Mouse (Mus musculus) embryonic facial prominence, embryonic 14.5 days (tissue): ENCODE measurements around the gene Morc3. TPM values are rescaled to one million over a fixed set of nuclear protein-coding genes. Genes with fewer than 3 reads are reported as not detected.

ENCODE experiments used
- ATAC-seq: fragments of 200-750 bp; cut with Nextera tagmentation; 2 replicates; pipeline ENCODE4 v1.8.0; 2017; ENCODE audit warnings: low read depth, moderate number of reproducible peaks, moderate TSS enrichment
- DNase-seq: peaks from one replicate; pipeline ENCODE4 v3.0.0-alpha.2; 2015; ENCODE audit warnings: low spot score
- H3K27ac ChIP-seq: fragments of 300-500 bp; sonication (generic); replicated peaks from 2 replicates; pipeline ENCODE4 v1.5.1; 2014; ENCODE audit warnings: low read depth, mild to moderate bottlenecking, low read length, moderate library complexity
- H3K27me3 ChIP-seq: fragments of 300-500 bp; sonication (generic); replicated peaks from 2 replicates; pipeline ENCODE4 v1.6.1; 2014; ENCODE audit warnings: low read length; ENCODE audit not compliant: control insufficient read depth, insufficient read depth
- H3K36me3 ChIP-seq: fragments of 300-500 bp; sonication (generic); 2 replicates; pipeline ENCODE4 v1.6.1; 2014; ENCODE audit warnings: low read length, mixed read lengths; ENCODE audit not compliant: control insufficient read depth, insufficient read depth
- H3K4me1 ChIP-seq: fragments of 300-500 bp; sonication (generic); 2 replicates; pipeline ENCODE4 v1.6.1; 2014; ENCODE audit warnings: antibody characterized with exemption, low read length; ENCODE audit not compliant: control insufficient read depth, insufficient read depth
- H3K4me2 ChIP-seq: fragments of 300-500 bp; sonication (generic); 2 replicates; pipeline ENCODE4 v1.6.1; 2014; ENCODE audit warnings: low read depth, mild to moderate bottlenecking, low read length, moderate library complexity, mixed read lengths
- H3K4me3 ChIP-seq: fragments of 300-500 bp; sonication (generic); 2 replicates; pipeline ENCODE4 v1.5.1; 2014; ENCODE audit warnings: low read depth, mild to moderate bottlenecking, low read length
- H3K9ac ChIP-seq: fragments of 300-500 bp; sonication (generic); 2 replicates; pipeline ENCODE4 v1.6.1; 2014; ENCODE audit warnings: low read depth, mild to moderate bottlenecking, low read length, moderate library complexity, mixed read lengths
- H3K9me3 ChIP-seq: fragments of 300-500 bp; sonication (generic); 2 replicates; pipeline ENCODE4 v1.6.1; 2016; ENCODE audit warnings: low read length; ENCODE audit not compliant: control insufficient read depth
- WGBS: fragments of 180-500 bp; shearing (Covaris S2); extraction: QIAGEN DNeasy Blood & Tissue Kit; methylation state at CpG from one replicate; pipeline ENCODE4 v1.1.7; 2014; 5-methylcytosine and 5-hydroxymethylcytosine counted together
- polyA plus RNA-seq: library from polyadenylated mRNA; unstranded; fragments of >200 nt; fragmentation: Nextera tagmentation; extraction: Ambion mirVana; gene quantifications from 2 replicates; pipeline ENCODE4 v1.2.1, GENCODE M21; 2014

Morc3 gene
- polyA plus RNA-seq, 1 experiment from 2014 or later: 32.1 TPM

- peaks cover 22% of the 10 kb centered on the region for H3K4me1 ChIP-seq
- no peak overlapping the region for H3K27ac ChIP-seq
- H3K27me3 ChIP-seq: no peaks in the 10 kb centered on the region
- no peak overlapping the region for H3K4me3 ChIP-seq
- DNase-seq (no peak), ATAC-seq (no peak)
- WGBS: 87% methylated on average over 5 of the region's 5 CpGs
- H3K9ac ChIP-seq: no peak overlapping the region
- no peaks in the 10 kb centered on the region for H3K36me3 ChIP-seq
- H3K4me2 ChIP-seq: no peak overlapping the region
- H3K9me3 ChIP-seq: no peaks in the 10 kb centered on the region
These were observed 36.5 kb upstream of the Morc3 start for GRCm38 (mm10) chr16:93795391-93795790.

GRCm38 (mm10) chr16:93797021-93797840 lies 34.7 kb upstream of the Morc3 start:
- Histone ChIP-seq H3K4me3 (no peak overlapping the region), H3K36me3 (no peaks in the 10 kb centered on the region), H3K9ac (no peak overlapping the region), H3K4me2 (no peak overlapping the region), H3K27ac (0 out of 2 replicates have a peak overlapping the region, but pooled peaks have one; percentile 6), H3K4me1 (peaks cover 17% of the 10 kb centered on the region), H3K9me3 (no peaks in the 10 kb centered on the region), H3K27me3 (no peaks in the 10 kb centered on the region)
- peak; percentile 67 for DNase-seq
- ATAC-seq: peak; percentile 51; the same call in 1 of the 2 replicates
- WGBS: 72% methylated on average over 12 of the region's 12 CpGs

GRCm38 (mm10) chr16:93797841-93798492 lies 34.0 kb upstream of the Morc3 start:
- Histone ChIP-seq H3K4me1 (peaks cover 17% of the 10 kb centered on the region), H3K27me3 (no peaks in the 10 kb centered on the region), H3K27ac (no peak overlapping the region), H3K4me3 (no peak overlapping the region), H3K36me3 (no peaks in the 10 kb centered on the region), H3K9ac (no peak overlapping the region), H3K9me3 (no peaks in the 10 kb centered on the region), H3K4me2 (no peak overlapping the region)
- DNase-seq (no peak), ATAC-seq (peak; percentile 14; the same call in 1 of the 2 replicates)
- WGBS: 65% methylated on average over 11 of the region's 11 CpGs

GRCm38 (mm10) chr16:93798623-93799022 lies 33.3 kb upstream of the Morc3 start:
- ATAC-seq (no peak), DNase-seq (no peak)
- H3K36me3 ChIP-seq: 0 out of 2 replicates have a peak, but pooled peaks cover 2% of the 10 kb centered on the region
- no peaks in the 10 kb centered on the region for H3K27me3 ChIP-seq
- no peak overlapping the region for H3K27ac ChIP-seq
- H3K9ac ChIP-seq: no peak overlapping the region
- H3K4me2 ChIP-seq: no peak overlapping the region
- 64% methylated on average over 5 of the region's 5 CpGs for WGBS
- H3K4me3 ChIP-seq: no peak overlapping the region
- no peaks in the 10 kb centered on the region for H3K9me3 ChIP-seq
- peaks cover 17% of the 10 kb centered on the region for H3K4me1 ChIP-seq

- H3K9ac ChIP-seq: no peak overlapping the region
- no peak overlapping the region for H3K4me3 ChIP-seq
- WGBS: 86% methylated on average over 3 of the region's 3 CpGs
- H3K4me1 ChIP-seq: peaks cover 17% of the 10 kb centered on the region
- H3K27me3 ChIP-seq: no peaks in the 10 kb centered on the region
- H3K9me3 ChIP-seq: no peaks in the 10 kb centered on the region
- H3K27ac ChIP-seq: no peak overlapping the region
- no peak overlapping the region for H3K4me2 ChIP-seq
- H3K36me3 ChIP-seq: 0 out of 2 replicates have a peak, but pooled peaks cover 3% of the 10 kb centered on the region
- ATAC-seq (no peak), DNase-seq (no peak)
These were observed 32.9 kb upstream of the Morc3 start for GRCm38 (mm10) chr16:93799071-93799470.

- Histone ChIP-seq H3K4me3 (no peak overlapping the region), H3K9me3 (no peaks in the 10 kb centered on the region), H3K36me3 (0 out of 2 replicates have a peak, but pooled peaks cover 3% of the 10 kb centered on the region), H3K4me2 (no peak overlapping the region), H3K27me3 (no peaks in the 10 kb centered on the region), H3K4me1 (peaks cover 17% of the 10 kb centered on the region), H3K9ac (no peak overlapping the region), H3K27ac (no peak overlapping the region)
- ATAC-seq (no peak), DNase-seq (no peak)
- WGBS: 93% methylated on average over 16 of the region's 16 CpGs
These were observed 32.0 kb upstream of the Morc3 start for GRCm38 (mm10) chr16:93799936-93800335.

- peak overlapping the region; percentile 41; the same call in 1 of the 2 replicates for H3K27ac ChIP-seq
- 92% methylated on average over 6 of the region's 6 CpGs for WGBS
- H3K4me2 ChIP-seq: no peak overlapping the region
- peaks cover 20% of the 10 kb centered on the region for H3K4me1 ChIP-seq
- no peak for DNase-seq
- no peak overlapping the region for H3K4me3 ChIP-seq
- H3K27me3 ChIP-seq: no peaks in the 10 kb centered on the region
- peaks cover 9% of the 10 kb centered on the region for H3K36me3 ChIP-seq
- H3K9me3 ChIP-seq: no peaks in the 10 kb centered on the region
- ATAC-seq: no peak
- no peak overlapping the region for H3K9ac ChIP-seq
These were observed 24.8 kb upstream of the Morc3 start for GRCm38 (mm10) chr16:93807167-93807566.

GRCm38 (mm10) chr16:93807961-93808554 lies 23.9 kb upstream of the Morc3 start:
- Histone ChIP-seq H3K4me3 (no peak overlapping the region), H3K36me3 (peaks cover 9% of the 10 kb centered on the region), H3K27me3 (no peaks in the 10 kb centered on the region), H3K9me3 (no peaks in the 10 kb centered on the region), H3K9ac (no peak overlapping the region), H3K4me1 (peaks cover 20% of the 10 kb centered on the region), H3K27ac (peak overlapping the region; percentile 41), H3K4me2 (no peak overlapping the region)
- DNase-seq (peak; percentile 90), ATAC-seq (peak; percentile 86)
- WGBS: 11% methylated on average over 8 of the region's 8 CpGs
